Mouse (Mus musculus): ENCODE results near the gene Pcp4. TPM values are rescaled to one million over a fixed set of nuclear protein-coding genes. Genes with fewer than 3 reads are reported as not detected.
A peak's percentile ranks its signal among the peaks of the same experiment; 100 is the strongest.

Pcp4 gene
- not detected in 2 replicates for polyA plus RNA-seq (2011; ENCODE audit: insufficient read depth, insufficient read length, low read depth, missing spikeins)

- H3K4me3 ChIP-seq (ENCODE audit: low read depth, low read length) = no peak within 1 kb of the TSS
- no peaks in the 10 kb centered on the region for H3K4me1 ChIP-seq (ENCODE audit: control insufficient read depth, insufficient read depth, low read length)
- no peaks in the 10 kb centered on the region for H3K36me3 ChIP-seq (ENCODE audit: control insufficient read depth, insufficient read depth, low read length, poor library complexity, severe bottlenecking)
- TF ChIP-seq EP300 (IDR thresholded peaks at IDR 0.05; ENCODE audit: insufficient read depth, low read depth, low read length) = no peak
- peak; percentile 91 for TF ChIP-seq CTCF (IDR thresholded peaks at IDR 0.05; ENCODE audit: low read depth, low read length)
- no peak for TF ChIP-seq POLR2A (IDR thresholded peaks at IDR 0.05; ENCODE audit: insufficient read depth, low read length)
- H3K9me3 ChIP-seq (replicated peaks; ENCODE audit: control insufficient read depth, insufficient read depth, low read length, poor library complexity, severe bottlenecking) = peaks cover 5% of the 10 kb centered on the region; the same call in 1 of the 2 replicates
- no peaks in the 10 kb centered on the region for H3K27me3 ChIP-seq (ENCODE audit: control insufficient read depth, insufficient read depth, low read length, poor library complexity, severe bottlenecking)
- H3K27ac ChIP-seq (ENCODE audit: insufficient read depth, low read length) = no peak within 1 kb of the TSS
- H3K9ac ChIP-seq (ENCODE audit: low read depth, poor library complexity, severe bottlenecking) = no peak within 1 kb of the TSS
Measured at GRCm38 (mm10) chr16:96467445-96467844, at the start of gene Pcp4. Pcp4 (plus strand) TSS chr16:96467606.

- no peak overlapping the region for H3K27ac ChIP-seq (ENCODE audit: insufficient read depth, low read length)
- no peaks in the 10 kb centered on the region for H3K9me3 ChIP-seq (replicated peaks; ENCODE audit: control insufficient read depth, insufficient read depth, low read length, poor library complexity, severe bottlenecking)
- no peaks in the 10 kb centered on the region for H3K4me1 ChIP-seq (ENCODE audit: control insufficient read depth, insufficient read depth, low read length)
- H3K4me3 ChIP-seq (ENCODE audit: low read depth, low read length) = no peak overlapping the region
- TF ChIP-seq POLR2A (IDR thresholded peaks at IDR 0.05; ENCODE audit: insufficient read depth, low read length) (no peak), EP300 (IDR thresholded peaks at IDR 0.05; ENCODE audit: insufficient read depth, low read depth, low read length) (no peak)
- H3K27me3 ChIP-seq (ENCODE audit: control insufficient read depth, insufficient read depth, low read length, poor library complexity, severe bottlenecking) = no peaks in the 10 kb centered on the region
- no peaks in the 10 kb centered on the region for H3K36me3 ChIP-seq (ENCODE audit: control insufficient read depth, insufficient read depth, low read length, poor library complexity, severe bottlenecking)
- H3K9ac ChIP-seq (ENCODE audit: low read depth, poor library complexity, severe bottlenecking) = no peak overlapping the region
Measured at GRCm38 (mm10) chr16:96425044-96425443, 42.4 kb upstream of the Pcp4 start.

GRCm38 (mm10) chr16:96426671-96427070, 40.7 kb upstream of the Pcp4 start:
- no peaks in the 10 kb centered on the region for H3K9me3 ChIP-seq (replicated peaks; ENCODE audit: control insufficient read depth, insufficient read depth, low read length, poor library complexity, severe bottlenecking)
- TF ChIP-seq CTCF (IDR thresholded peaks at IDR 0.05; ENCODE audit: low read depth, low read length) = no peak
- no peak for TF ChIP-seq EP300 (IDR thresholded peaks at IDR 0.05; ENCODE audit: insufficient read depth, low read depth, low read length)
- no peak for TF ChIP-seq POLR2A (IDR thresholded peaks at IDR 0.05; ENCODE audit: insufficient read depth, low read length)

GRCm38 (mm10) chr16:96429046-96429445, 38.4 kb upstream of the Pcp4 start:
- Histone ChIP-seq H3K9ac (ENCODE audit: low read depth, poor library complexity, severe bottlenecking) (no peak overlapping the region), H3K4me3 (ENCODE audit: low read depth, low read length) (no peak overlapping the region), H3K4me1 (ENCODE audit: control insufficient read depth, insufficient read depth, low read length) (no peaks in the 10 kb centered on the region), H3K27ac (ENCODE audit: insufficient read depth, low read length) (no peak overlapping the region), H3K36me3 (ENCODE audit: control insufficient read depth, insufficient read depth, low read length, poor library complexity, severe bottlenecking) (no peaks in the 10 kb centered on the region), H3K9me3 (replicated peaks; ENCODE audit: control insufficient read depth, insufficient read depth, low read length, poor library complexity, severe bottlenecking) (no peaks in the 10 kb centered on the region), H3K27me3 (ENCODE audit: control insufficient read depth, insufficient read depth, low read length, poor library complexity, severe bottlenecking) (no peaks in the 10 kb centered on the region)
- TF ChIP-seq POLR2A (IDR thresholded peaks at IDR 0.05; ENCODE audit: insufficient read depth, low read length) (no peak), EP300 (IDR thresholded peaks at IDR 0.05; ENCODE audit: insufficient read depth, low read depth, low read length) (no peak), CTCF (IDR thresholded peaks at IDR 0.05; ENCODE audit: low read depth, low read length) (no peak)

More at GRCm38 (mm10) chr16:96426671-96427070, 40.7 kb upstream of the Pcp4 start:
- no peak overlapping the region for H3K27ac ChIP-seq (ENCODE audit: insufficient read depth, low read length)
- H3K36me3 ChIP-seq (ENCODE audit: control insufficient read depth, insufficient read depth, low read length, poor library complexity, severe bottlenecking) = no peaks in the 10 kb centered on the region
- no peak overlapping the region for H3K9ac ChIP-seq (ENCODE audit: low read depth, poor library complexity, severe bottlenecking)
- H3K4me1 ChIP-seq (ENCODE audit: control insufficient read depth, insufficient read depth, low read length) = no peaks in the 10 kb centered on the region
- no peak overlapping the region for H3K4me3 ChIP-seq (ENCODE audit: low read depth, low read length)
- no peaks in the 10 kb centered on the region for H3K27me3 ChIP-seq (ENCODE audit: control insufficient read depth, insufficient read depth, low read length, poor library complexity, severe bottlenecking)

GRCm38 (mm10) chr16:96433266-96433665, 34.1 kb upstream of the Pcp4 start:
- Histone ChIP-seq H3K4me1 (ENCODE audit: control insufficient read depth, insufficient read depth, low read length) (no peaks in the 10 kb centered on the region), H3K27me3 (ENCODE audit: control insufficient read depth, insufficient read depth, low read length, poor library complexity, severe bottlenecking) (no peaks in the 10 kb centered on the region), H3K36me3 (ENCODE audit: control insufficient read depth, insufficient read depth, low read length, poor library complexity, severe bottlenecking) (no peaks in the 10 kb centered on the region), H3K27ac (ENCODE audit: insufficient read depth, low read length) (no peak overlapping the region), H3K9ac (ENCODE audit: low read depth, poor library complexity, severe bottlenecking) (no peak overlapping the region), H3K4me3 (ENCODE audit: low read depth, low read length) (no peak overlapping the region), H3K9me3 (replicated peaks; ENCODE audit: control insufficient read depth, insufficient read depth, low read length, poor library complexity, severe bottlenecking) (no peaks in the 10 kb centered on the region)
- TF ChIP-seq CTCF (IDR thresholded peaks at IDR 0.05; ENCODE audit: low read depth, low read length) = no peak
- TF ChIP-seq EP300 (IDR thresholded peaks at IDR 0.05; ENCODE audit: insufficient read depth, low read depth, low read length) = no peak
- TF ChIP-seq POLR2A (IDR thresholded peaks at IDR 0.05; ENCODE audit: insufficient read depth, low read length) = no peak

GRCm38 (mm10) chr16:96434024-96434785, 33.2 kb upstream of the Pcp4 start:
- Histone ChIP-seq H3K27me3 (ENCODE audit: control insufficient read depth, insufficient read depth, low read length, poor library complexity, severe bottlenecking) (no peaks in the 10 kb centered on the region), H3K4me3 (ENCODE audit: low read depth, low read length) (no peak overlapping the region)
- no peak for TF ChIP-seq POLR2A (IDR thresholded peaks at IDR 0.05; ENCODE audit: insufficient read depth, low read length)
- TF ChIP-seq CTCF (IDR thresholded peaks at IDR 0.05; ENCODE audit: low read depth, low read length) = no peak
- TF ChIP-seq EP300 (IDR thresholded peaks at IDR 0.05; ENCODE audit: insufficient read depth, low read depth, low read length) = no peak

More at GRCm38 (mm10) chr16:96434024-96434785, 33.2 kb upstream of the Pcp4 start:
- H3K27ac ChIP-seq (ENCODE audit: insufficient read depth, low read length) = no peak overlapping the region
- no peak overlapping the region for H3K9ac ChIP-seq (ENCODE audit: low read depth, poor library complexity, severe bottlenecking)
- H3K9me3 ChIP-seq (replicated peaks; ENCODE audit: control insufficient read depth, insufficient read depth, low read length, poor library complexity, severe bottlenecking) = no peaks in the 10 kb centered on the region
- H3K4me1 ChIP-seq (ENCODE audit: control insufficient read depth, insufficient read depth, low read length) = no peaks in the 10 kb centered on the region
- no peaks in the 10 kb centered on the region for H3K36me3 ChIP-seq (ENCODE audit: control insufficient read depth, insufficient read depth, low read length, poor library complexity, severe bottlenecking)

Measured in ES-Bruce4 (cell line).